Mouse (Mus musculus) thymus, postnatal 4 days (tissue): ENCODE data around the gene Trim80.

ENCODE experiments used
- DNase-seq: peaks from one replicate; pipeline ENCODE4 v3.0.0; 2021

The Trim80 gene

DNA sequence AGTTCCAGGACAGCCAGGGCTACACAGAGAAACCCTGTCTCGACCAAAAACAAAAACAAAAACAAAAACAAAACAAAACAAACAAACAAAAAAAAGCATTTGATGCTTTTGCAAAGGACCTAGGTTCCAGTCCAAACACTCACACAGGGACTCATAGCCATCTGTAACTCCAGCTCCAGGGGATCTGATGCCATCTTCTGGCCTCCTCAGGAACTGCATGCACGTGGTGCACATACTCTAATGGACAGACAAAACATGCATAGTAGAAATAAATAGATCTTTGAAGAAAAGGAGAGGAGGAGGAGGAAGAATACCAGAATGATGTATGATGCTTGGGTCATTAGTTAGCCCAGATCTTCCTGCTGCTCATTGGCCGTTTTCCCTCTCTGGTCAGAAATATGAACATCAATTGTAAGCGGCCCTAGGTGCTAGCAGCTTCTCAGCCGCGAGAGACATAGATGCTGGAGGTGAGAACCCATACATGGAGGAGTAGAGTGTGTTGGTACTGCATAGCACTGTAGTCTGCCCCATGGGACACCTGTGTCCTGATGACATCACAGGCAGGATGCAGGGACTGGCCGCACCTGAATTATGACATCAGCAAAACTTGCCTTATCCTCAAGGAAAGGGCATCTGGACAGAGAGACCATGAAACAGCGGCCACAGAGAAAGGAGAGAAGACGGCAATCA, at the start of gene Trim80:
Gene Trim80 (plus strand): TSS at position 640 of the 690 bp plus-strand sequence.
- peak; percentile 55 for DNase-seq

DNA sequence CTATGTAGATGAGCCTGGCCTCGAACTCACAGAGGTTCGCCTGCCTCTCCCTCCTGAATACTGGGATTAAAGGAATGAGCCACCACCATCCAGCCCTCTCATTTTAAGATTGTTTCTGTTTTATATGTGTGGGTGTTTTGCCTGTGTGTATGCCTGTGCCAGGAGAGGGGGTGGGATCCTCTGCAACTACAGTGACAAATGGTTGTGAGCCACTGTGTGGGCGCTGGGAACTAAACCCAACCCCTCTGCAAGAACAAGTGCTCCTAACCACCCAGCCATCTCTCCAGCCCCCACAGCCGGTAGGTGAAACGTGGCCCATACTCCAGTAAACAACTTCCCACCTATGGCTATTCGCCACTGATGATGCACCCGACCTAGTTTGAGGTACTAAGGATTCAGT, 49.0 kb upstream of the Trim80 start:
- DNase-seq = no peak

DNA sequence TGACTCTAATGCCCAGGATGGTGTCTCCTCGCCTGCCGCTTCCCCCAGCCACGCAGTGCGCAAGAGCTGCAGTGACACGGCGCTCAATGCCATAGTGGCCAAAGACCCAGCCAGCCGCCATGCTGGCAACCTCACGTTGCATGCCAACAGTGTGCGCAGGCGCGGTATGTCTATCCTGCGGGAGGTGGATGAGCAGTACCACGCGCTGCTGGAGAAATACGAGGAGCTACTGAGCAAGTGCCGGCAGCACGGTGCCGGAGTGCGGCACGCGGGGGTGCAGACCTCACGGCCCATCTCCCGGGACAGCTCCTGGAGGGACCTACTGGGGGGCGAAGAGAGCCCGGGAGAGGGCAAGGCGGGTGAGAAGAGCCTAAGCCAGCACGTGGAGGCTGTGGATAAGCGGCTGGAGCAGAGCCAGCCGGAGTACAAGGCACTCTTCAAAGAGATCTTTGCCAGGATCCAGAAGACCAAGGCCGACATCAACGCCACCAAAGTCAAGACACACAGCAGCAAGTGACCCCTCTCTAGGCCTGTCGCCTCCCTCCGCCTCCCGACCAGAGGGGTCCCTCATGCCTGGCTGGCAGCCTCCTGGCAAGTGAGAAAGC, 46.5 kb upstream of the Trim80 start:
- no peak for DNase-seq

GRCm38 (mm10) chr11:115398085-115398484, 42.3 kb upstream of the Trim80 start:
- DNase-seq = no peak

DNA sequence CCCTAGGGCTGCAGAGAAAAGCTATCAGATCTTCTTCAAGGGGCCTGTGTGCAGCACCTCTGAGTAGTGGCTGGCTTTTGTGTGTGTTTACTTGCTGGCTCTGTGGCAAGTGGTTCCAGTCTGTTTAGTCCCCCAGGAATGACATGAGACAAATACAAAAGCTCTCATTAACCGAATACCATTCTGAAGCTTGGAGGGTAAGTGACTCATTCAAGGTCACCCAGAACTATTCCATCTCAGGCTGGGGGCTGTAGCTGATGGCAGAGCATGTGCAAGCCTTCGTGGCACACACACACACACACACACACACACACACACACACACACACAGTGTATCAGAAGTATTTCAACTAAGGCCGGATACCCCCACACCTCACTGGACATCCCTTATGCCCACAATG, 40.2 kb upstream of the Trim80 start:
- DNase-seq = no peak

GRCm38 (mm10) chr11:115400630-115401391, 39.5 kb upstream of the Trim80 start:
- no peak for DNase-seq

GRCm38 (mm10) chr11:115403338-115404124, 36.8 kb upstream of the Trim80 start, which contains the start of gene Mrpl58:
Gene Mrpl58, plus strand, starts transcription at chr11:115403752.
- DNase-seq = peak; percentile 88

GRCm38 (mm10) chr11:115405723-115406122, 34.6 kb upstream of the Trim80 start:
- peak; percentile 54 for DNase-seq

- peak; percentile 83 for DNase-seq
Measured at GRCm38 (mm10) chr11:115406858-115407401, 33.4 kb upstream of the Trim80 start.

DNA sequence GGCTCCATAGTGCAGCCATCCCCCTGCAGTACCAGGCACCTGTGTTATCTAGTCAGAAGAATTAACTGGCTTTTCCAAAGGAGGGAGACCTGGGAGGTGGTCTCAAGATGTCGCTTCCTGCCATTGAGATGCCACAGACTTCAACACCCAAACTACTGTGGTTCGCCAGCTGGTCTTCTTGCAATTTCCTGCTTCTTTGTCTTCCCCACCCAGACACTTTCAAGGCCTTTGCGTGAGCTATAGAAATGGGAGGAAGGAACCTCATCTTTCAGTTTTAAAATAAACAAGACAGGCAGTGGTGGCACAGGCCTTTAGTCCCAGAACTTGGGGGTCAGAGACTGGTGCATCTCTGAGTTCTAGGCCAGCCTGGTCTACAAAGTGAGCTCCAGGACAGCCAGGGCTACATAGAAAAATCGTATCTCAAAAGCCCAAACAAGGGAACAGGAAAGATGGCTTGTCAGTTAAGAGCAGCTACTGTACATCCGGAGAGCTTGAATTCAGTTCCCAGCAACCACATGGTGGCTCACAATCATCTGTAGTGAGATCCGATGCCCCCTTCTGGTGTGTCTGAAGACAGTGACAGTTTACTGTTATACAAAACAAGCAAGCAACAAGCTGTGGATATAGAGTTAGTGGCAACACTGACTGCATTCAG, 32.0 kb upstream of the Trim80 start:
- peak; percentile 66 for DNase-seq

DNA sequence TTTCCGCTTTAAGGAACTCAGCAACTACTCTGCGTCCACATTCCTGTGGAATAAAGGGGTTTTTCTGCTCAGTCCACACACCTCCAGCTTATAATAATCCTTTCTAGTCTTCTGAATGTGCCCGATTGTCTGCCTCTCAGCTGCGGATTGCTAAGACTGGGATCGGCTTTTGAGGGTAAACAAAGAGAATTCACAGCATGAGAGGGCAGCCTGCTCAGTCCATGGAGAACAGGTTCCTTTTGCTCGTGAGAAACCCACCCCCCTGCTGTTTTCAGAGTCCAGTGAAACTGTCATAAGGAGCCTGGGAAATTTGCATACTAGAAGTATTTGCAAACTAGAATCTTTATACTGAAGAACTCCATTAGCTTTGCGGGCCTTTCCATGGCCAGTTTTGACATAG, 30.8 kb upstream of the Trim80 start:
- no peak for DNase-seq

DNA sequence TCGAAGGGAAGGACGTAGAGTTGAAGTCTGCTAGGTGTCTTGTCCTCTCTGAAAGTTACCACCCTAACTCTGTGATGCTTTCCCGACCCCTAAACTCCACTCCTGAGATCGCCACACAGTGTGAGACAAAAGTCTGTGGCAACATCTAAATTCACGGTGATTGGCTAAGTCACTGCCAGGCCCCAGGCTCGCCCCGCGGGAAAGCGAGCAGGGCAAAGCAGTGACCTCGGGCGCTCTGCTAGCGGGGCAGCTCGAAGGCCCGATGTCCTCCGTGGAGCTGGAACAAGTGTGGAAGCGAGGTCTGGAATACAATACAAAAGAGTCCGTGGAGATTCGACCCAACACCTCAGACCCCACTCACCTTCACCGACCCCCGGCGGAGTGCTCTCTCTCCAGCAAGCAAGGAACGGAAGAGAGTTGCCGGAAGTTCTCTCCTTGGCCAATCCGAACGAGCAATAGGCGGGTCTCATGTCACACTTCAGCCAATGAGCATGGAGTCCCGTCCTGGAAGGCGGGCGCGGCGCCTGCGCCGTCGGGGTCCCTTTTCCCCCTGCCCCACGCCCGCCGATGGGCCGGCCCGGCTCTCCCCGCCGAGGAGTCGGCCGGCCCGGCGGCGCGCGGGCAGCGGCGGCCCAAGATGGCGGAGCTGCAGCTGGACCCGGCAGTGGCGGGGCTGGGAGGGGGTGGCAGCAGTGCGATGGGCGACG, 20.7 kb upstream of the Trim80 start, which contains the start of the genes Atp5h and Kctd2:
Gene Atp5h (minus strand): TSS at position 432 of the 707 bp plus-strand sequence.
Gene Kctd2 (plus strand): TSS at position 598 of the 707 bp plus-strand sequence.
- peak; percentile 93 for DNase-seq

GRCm38 (mm10) chr11:115420336-115421190, 19.8 kb upstream of the Trim80 start:
- peak; percentile 74 for DNase-seq

- no peak for DNase-seq
Measured at GRCm38 (mm10) chr11:115421328-115421727, 19.0 kb upstream of the Trim80 start.

DNA sequence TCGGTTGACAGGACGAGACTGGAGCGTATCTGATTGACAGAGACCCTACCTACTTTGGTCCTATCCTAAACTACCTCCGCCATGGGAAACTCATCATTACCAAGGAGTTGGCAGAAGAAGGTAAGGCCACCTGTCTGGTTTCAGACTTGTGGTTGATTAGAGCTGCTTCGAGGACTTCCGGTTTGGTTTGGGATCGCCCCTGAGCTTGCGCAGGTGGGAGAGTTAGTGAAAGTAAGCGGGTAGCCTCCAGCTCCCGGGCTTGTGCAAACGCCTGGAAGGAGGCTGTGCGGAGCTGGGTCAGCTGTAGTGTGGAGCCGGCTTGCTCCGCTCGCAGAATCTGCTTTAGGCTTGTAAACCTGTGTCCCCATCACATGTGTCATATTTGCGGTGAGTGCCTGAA, 18.4 kb upstream of the Trim80 start:
- DNase-seq = peak; percentile 47

DNA sequence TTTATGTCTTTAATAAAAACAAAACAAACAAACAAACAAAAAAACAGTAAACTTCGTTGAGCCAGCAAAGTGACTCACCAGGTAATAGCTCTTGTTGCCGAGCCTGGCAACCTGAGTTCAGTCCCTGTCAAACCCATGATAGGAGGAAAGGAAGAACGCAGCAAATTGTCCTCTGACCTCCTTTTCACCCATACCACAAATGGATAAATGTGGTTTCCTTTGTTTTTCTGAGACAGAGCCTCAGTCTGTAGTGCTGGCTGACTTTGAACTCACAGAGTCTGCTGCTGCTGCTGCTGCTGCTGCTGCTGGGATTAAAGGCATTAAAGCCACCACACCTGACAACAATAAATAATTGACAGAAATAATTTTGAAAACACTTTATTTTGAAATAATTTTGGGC, 17.3 kb upstream of the Trim80 start:
- no peak for DNase-seq

DNA sequence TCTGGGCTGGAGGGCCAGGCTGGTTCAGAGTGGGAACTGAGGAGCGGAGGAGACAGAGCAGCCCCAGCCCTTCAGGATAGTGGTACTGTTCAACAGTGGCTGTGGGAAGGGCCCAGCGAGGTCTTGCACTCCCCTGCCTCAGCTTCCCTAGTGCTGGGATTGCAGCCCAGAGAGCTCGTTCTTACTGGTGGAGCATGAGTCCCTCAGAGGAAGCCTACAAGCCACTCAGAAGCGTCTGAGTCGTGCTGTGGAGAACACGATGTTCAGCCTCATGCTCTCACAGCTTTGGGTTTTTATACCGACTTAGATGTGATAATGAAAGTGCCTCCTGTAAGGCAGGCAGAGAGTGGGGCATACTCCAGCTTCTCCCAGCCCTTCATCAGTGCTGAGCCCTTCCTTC, 15.7 kb upstream of the Trim80 start:
- peak; percentile 51 for DNase-seq

- DNase-seq = no peak
Measured at GRCm38 (mm10) chr11:115425671-115426070, 14.7 kb upstream of the Trim80 start.

GRCm38 (mm10) chr11:115427482-115428331, 12.6 kb upstream of the Trim80 start:
- peak; percentile 81 for DNase-seq
